Mouse (Mus musculus) intestine, embryonic 14.5 days (tissue): ENCODE data around the gene Prdx5. TPM values are rescaled to one million over a fixed set of nuclear protein-coding genes. Genes with fewer than 3 reads are reported as not detected.

ENCODE experiments used
- ATAC-seq: fragments of 200-750 bp; cut with Nextera tagmentation; replicated peaks from 2 replicates; pipeline ENCODE4 v1.8.0; 2017; ENCODE audit warnings: low read depth, moderate number of reproducible peaks, moderate TSS enrichment, moderate library complexity; ENCODE audit not compliant: low FRiP score, low TSS enrichment
- DNase-seq: peaks from one replicate; pipeline ENCODE4 v3.0.0-alpha.2; 2018; ENCODE audit warnings: low spot score
- H3K27ac ChIP-seq: fragments of 300-500 bp; sonication (generic); 2 replicates; pipeline ENCODE4 v1.5.1; 2014; ENCODE audit warnings: low read depth, mild to moderate bottlenecking, control low read depth
- H3K27me3 ChIP-seq: fragments of 300-500 bp; sonication (generic); replicated peaks from 2 replicates; pipeline ENCODE4 v1.6.1; 2014; ENCODE audit warnings: low read length, control low read depth; ENCODE audit not compliant: control insufficient read depth, insufficient read depth
- H3K36me3 ChIP-seq: fragments of 300-500 bp; sonication (generic); 2 replicates; pipeline ENCODE4 v1.6.1; 2014; ENCODE audit warnings: low read length, control low read depth; ENCODE audit not compliant: control insufficient read depth, insufficient read depth
- H3K4me1 ChIP-seq: fragments of 300-500 bp; sonication (generic); replicated peaks from 2 replicates; pipeline ENCODE4 v1.6.1; 2014; ENCODE audit warnings: low read length, control low read depth, mixed read lengths; ENCODE audit not compliant: control insufficient read depth, insufficient read depth
- H3K4me2 ChIP-seq: fragments of 300-500 bp; sonication (generic); 2 replicates; pipeline ENCODE4 v1.6.1; 2014; ENCODE audit warnings: low read length
- H3K4me3 ChIP-seq: fragments of 300-500 bp; sonication (generic); 2 replicates; pipeline ENCODE4 v1.5.1; 2014; ENCODE audit warnings: low read depth, low read length, control low read depth, mixed read lengths
- H3K9ac ChIP-seq: fragments of 300-500 bp; sonication (generic); 2 replicates; pipeline ENCODE4 v1.6.1; 2014; ENCODE audit warnings: mild to moderate bottlenecking, low read length
- H3K9me3 ChIP-seq: fragments of 300-500 bp; sonication (generic); 2 replicates; pipeline ENCODE4 v1.6.1; 2016; ENCODE audit warnings: low read length, control low read depth; ENCODE audit not compliant: control insufficient read depth
- WGBS: fragments of 180-500 bp; shearing (Covaris S2); extraction: QIAGEN DNeasy Blood & Tissue Kit; methylation state at CpG from one replicate; pipeline ENCODE4 v1.1.7; 2014; 5-methylcytosine and 5-hydroxymethylcytosine counted together
- microRNA-seq: library from miRNA; unstranded; fragments of <30 nt; microRNA quantifications from one replicate; pipeline ENCODE4, GENCODE M21; 2016
- polyA plus RNA-seq: library from polyadenylated mRNA; unstranded; fragments of >200 nt; fragmentation: Nextera tagmentation; extraction: Ambion mirVana; gene quantifications from 2 replicates; pipeline ENCODE4 v1.2.1, GENCODE M21; 2014

The Prdx5 gene
- polyA plus RNA-seq, 1 experiment from 2014 or later, result 139 TPM

DNA sequence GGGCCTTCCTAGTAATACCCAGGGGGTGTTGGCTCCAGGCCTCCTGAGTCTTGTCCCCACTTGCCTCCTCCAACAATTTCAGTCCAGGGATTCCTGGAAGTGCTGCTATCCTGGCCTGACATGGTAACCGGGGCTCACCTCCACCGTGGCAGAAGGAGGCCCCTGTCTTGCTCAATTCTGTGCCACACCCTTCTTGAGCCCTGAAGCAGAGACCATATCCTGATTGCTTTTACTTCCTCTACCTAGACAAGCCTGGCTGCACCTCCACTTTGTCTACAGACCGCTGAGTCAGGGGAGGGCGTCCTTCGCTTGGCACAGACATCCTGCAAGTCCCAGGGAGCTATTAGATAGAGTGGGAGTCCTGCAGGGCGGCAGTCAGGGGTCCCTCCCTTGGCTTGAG lies 49.2 kb downstream of the Prdx5 start:
- H3K27ac ChIP-seq, result no peak overlapping the region
- H3K27me3 ChIP-seq, result no peaks in the 10 kb centered on the region
- H3K4me1 ChIP-seq, result peaks cover 6% of the 10 kb centered on the region
- H3K4me3 ChIP-seq, result no peak overlapping the region
- ATAC-seq, result no peak
- DNase-seq, result no peak
- H3K9me3 ChIP-seq, result no peaks in the 10 kb centered on the region
- no peak overlapping the region for H3K9ac ChIP-seq
- WGBS, result 75% methylated on average over 6 of the region's 6 CpGs
- no peaks in the 10 kb centered on the region for H3K36me3 ChIP-seq
- H3K4me2 ChIP-seq, result no peak overlapping the region

DNA sequence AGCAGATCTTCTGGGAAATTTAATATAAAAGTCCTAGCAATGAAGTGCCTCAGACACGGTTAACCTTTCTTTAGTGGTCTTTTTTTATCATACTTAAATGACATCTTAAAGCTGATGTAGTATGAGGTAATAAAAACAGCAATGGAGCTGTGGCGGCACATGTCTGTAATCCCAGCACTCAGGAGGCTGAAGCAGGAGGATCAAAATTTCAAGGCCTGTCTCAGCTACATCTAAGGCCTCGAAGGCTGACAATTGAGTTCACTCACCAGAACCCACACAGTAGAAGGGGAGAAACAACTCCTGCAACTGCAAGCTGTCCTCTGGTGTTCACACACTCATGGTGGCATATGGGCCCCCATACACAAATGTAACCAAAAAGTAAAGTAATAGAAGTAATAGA lies 49.9 kb downstream of the Prdx5 start:
- no peak for ATAC-seq
- peaks cover 12% of the 10 kb centered on the region for H3K4me1 ChIP-seq
- no peaks in the 10 kb centered on the region for H3K27me3 ChIP-seq
- H3K36me3 ChIP-seq, result no peaks in the 10 kb centered on the region
- H3K9me3 ChIP-seq, result no peaks in the 10 kb centered on the region
- no peak for DNase-seq
- 79% methylated on average over 3 of the region's 3 CpGs for WGBS
- H3K4me3 ChIP-seq, result no peak overlapping the region
- H3K4me2 ChIP-seq, result no peak overlapping the region
- no peak overlapping the region for H3K9ac ChIP-seq
- no peak overlapping the region for H3K27ac ChIP-seq

DNA sequence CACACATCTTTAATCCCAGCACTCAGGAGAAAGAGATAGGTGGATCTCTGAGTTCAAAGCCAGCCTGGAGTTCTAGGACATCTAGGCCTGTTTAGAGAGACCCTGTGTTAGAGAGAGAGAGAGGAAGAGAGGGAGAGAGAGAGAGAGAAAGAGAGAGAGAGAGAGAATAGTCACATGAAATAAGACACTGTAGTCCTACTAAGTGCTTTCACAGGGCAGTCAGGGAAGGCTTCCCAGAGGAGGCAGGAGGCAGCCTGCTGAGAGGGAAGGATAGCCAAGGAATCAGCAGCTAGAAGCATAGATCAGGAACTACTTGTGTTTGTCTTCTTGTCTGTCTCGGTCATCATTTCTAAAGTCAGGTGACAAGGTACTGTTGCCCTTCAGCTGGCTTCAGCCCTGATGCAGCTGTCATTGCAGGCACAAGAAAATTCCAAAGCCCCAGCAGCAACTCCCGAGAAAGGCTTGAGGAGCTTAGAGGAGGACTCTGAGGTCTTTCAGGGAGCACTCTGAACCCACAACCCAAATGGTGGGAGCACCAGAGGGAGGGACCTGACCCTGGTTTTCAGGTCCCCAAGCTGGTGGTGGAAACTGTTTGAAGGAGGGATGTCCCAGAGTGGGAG lies 50.8 kb downstream of the Prdx5 start:
- Histone ChIP-seq H3K36me3 (no peaks in the 10 kb centered on the region), H3K27ac (no peak overlapping the region), H3K4me2 (no peak overlapping the region), H3K27me3 (no peaks in the 10 kb centered on the region), H3K4me3 (no peak overlapping the region), H3K4me1 (peaks cover 13% of the 10 kb centered on the region), H3K9ac (no peak overlapping the region), H3K9me3 (no peaks in the 10 kb centered on the region)
- ATAC-seq (no peak), DNase-seq (no peak)
- WGBS, result 69% methylated on average over 2 of the region's 2 CpGs

DNA sequence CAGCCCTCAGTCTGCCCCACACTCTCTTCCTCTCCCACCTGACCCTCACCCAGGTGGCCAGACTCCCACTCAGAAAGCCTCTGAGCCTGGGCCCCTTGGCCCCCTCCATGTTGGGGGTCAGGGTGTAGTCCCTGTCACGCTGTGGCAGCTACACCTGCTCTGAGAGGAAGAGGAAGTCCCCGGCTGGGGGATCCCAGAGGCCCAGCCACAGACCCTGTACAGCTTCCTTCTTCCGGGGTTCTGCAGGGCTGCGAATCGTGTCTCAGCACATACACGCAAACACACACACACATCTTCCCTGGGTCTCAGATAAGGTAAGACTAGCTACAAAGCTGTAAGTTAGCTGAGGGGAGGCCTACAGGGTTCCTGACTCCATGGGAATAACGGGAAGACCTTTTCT lies 51.9 kb downstream of the Prdx5 start, which contains the start of gene Ccdc88b:
Ccdc88b (minus strand) TSS at position 181 of the 400 bp plus-strand sequence.
- ATAC-seq (no peak), DNase-seq (no peak)
- Histone ChIP-seq H3K4me1 (peaks cover 13% of the 10 kb centered on the region), H3K36me3 (no peaks in the 10 kb centered on the region), H3K27me3 (no peaks in the 10 kb centered on the region), H3K9ac (no peak within 1 kb of the TSS), H3K27ac (no peak within 1 kb of the TSS), H3K9me3 (no peaks in the 10 kb centered on the region), H3K4me2 (no peak within 1 kb of the TSS), H3K4me3 (no peak within 1 kb of the TSS)
- WGBS, result 63% methylated on average over 7 of the region's 7 CpGs

DNA sequence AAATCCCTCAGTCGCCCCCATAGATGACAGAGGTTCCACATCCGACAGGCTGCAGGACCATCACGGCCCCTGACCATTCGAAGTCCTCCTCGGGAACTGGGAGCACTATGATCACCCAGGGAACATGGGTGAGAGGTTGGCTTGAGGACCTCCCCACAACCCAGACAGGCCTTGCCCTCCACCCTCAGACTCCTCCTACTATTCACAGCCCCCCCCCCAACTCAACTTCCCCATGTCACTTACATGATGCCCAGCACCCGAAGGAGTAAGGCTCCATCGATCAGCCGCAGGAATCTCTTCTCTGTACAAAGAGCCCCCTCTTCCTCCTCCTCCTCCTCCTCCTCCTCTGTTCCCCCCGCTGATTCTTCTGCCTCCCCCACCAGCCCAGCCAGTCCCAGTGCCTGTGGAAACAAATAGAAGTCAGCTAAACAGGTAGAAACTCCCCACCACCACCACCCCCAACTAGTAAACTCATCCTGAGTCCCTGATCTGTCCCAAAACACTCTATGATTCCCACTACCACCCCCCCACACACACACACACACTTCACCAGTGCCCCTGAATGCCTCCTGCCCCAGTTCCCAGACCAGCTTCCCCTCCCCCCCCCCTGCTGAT lies 52.4 kb downstream of the Prdx5 start:
- H3K36me3 ChIP-seq, result no peaks in the 10 kb centered on the region
- H3K4me3 ChIP-seq, result no peak overlapping the region
- H3K27ac ChIP-seq, result no peak overlapping the region
- no peak overlapping the region for H3K4me2 ChIP-seq
- ATAC-seq (no peak), DNase-seq (no peak)
- H3K4me1 ChIP-seq, result peaks cover 13% of the 10 kb centered on the region
- no peak overlapping the region for H3K9ac ChIP-seq
- H3K27me3 ChIP-seq, result no peaks in the 10 kb centered on the region
- no peaks in the 10 kb centered on the region for H3K9me3 ChIP-seq
- 76% methylated on average over 9 of the region's 9 CpGs for WGBS

DNA sequence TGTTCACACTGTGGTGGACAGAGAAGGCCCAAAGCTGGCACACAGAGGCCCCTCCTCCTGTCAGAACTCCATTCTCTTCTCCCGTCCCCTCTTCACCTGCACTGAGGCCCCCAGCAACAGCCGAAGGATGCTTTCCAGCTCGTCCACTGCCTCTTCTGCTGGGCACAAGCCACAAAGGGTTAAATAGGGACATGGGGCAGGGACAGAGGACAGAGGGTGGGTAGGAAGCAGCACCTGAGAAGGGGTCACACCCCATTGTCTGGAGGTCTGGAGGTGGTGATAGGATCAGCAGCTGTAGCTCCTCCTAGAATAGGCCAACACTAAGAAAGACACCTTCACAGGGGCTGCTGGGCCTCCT lies 52.9 kb downstream of the Prdx5 start:
- Histone ChIP-seq H3K9ac (no peak overlapping the region), H3K27ac (no peak overlapping the region), H3K4me3 (no peak overlapping the region), H3K27me3 (no peaks in the 10 kb centered on the region), H3K9me3 (no peaks in the 10 kb centered on the region), H3K4me2 (no peak overlapping the region), H3K36me3 (no peaks in the 10 kb centered on the region), H3K4me1 (peaks cover 13% of the 10 kb centered on the region)
- WGBS, result 63% methylated on average over 3 of the region's 3 CpGs
- ATAC-seq (no peak), DNase-seq (no peak)

Small RNAs within 50 kb of the gene (microRNA-seq; reads per million reads assigned to microRNA genes)
- 1.4 reads per million, percentile 16 among the genes with 10 or more reads in this experiment for gene Mir6990

Other genes starting within 250 kb of the Prdx5 start
- 18.9 and 20.3 TPM in 2 replicates for gene Rps6ka4, start 69.5 kb downstream of the Prdx5 start, polyA plus RNA-seq
- 0.85 and 1.0 TPM in 2 replicates for gene Ccdc88b, start 51.9 kb downstream of the Prdx5 start, polyA plus RNA-seq
- 136 and 150 TPM in 2 replicates for gene Trmt112, start 408 bp downstream of the Prdx5 start, polyA plus RNA-seq
- 7.5 and 9.9 TPM in 2 replicates for gene Esrra, start 11.7 kb upstream of the Prdx5 start, polyA plus RNA-seq
- gene Catsperz, start 15.3 kb upstream of the Prdx5 start, polyA plus RNA-seq, result 0.70 and 1.4 TPM in 2 replicates
- gene Kcnk4, start 24.4 kb upstream of the Prdx5 start, polyA plus RNA-seq, result 0.22 TPM in 1 of 2 replicates, not detected in the other
- 58.1 and 63.5 TPM in 2 replicates for gene Bad, start 31.8 kb upstream of the Prdx5 start, polyA plus RNA-seq
- gene Gpr137, start 32.4 kb upstream of the Prdx5 start, polyA plus RNA-seq, result 20.2 and 21.8 TPM in 2 replicates
- gene Ppp1r14b, start 64.9 kb upstream of the Prdx5 start, polyA plus RNA-seq, result 111 and 199 TPM in 2 replicates
- 123 and 138 TPM in 2 replicates for gene Plcb3, start 66.4 kb upstream of the Prdx5 start, polyA plus RNA-seq
- 96.9 and 103 TPM in 2 replicates for gene Fkbp2, start 70.4 kb upstream of the Prdx5 start, polyA plus RNA-seq
- gene Vegfb, start 77.5 kb upstream of the Prdx5 start, polyA plus RNA-seq, result 38.7 and 50.5 TPM in 2 replicates
- 23.3 and 25.2 TPM in 2 replicates for gene Dnajc4, start 82.5 kb upstream of the Prdx5 start, polyA plus RNA-seq
- gene Nudt22, start 86.0 kb upstream of the Prdx5 start, polyA plus RNA-seq, result 14.6 and 16.1 TPM in 2 replicates
- gene Trpt1, start 86.0 kb upstream of the Prdx5 start, polyA plus RNA-seq, result 9.5 and 10.3 TPM in 2 replicates
- 7.0 and 7.3 TPM in 2 replicates for gene Fermt3, start 109.4 kb upstream of the Prdx5 start, polyA plus RNA-seq
- gene Stip1, start 129.9 kb upstream of the Prdx5 start, polyA plus RNA-seq, result 212 and 227 TPM in 2 replicates
- gene Macrod1, start 146.7 kb upstream of the Prdx5 start, polyA plus RNA-seq, result 7.1 and 8.5 TPM in 2 replicates
- gene Flrt1, start 195.6 kb upstream of the Prdx5 start, polyA plus RNA-seq, result 3.6 TPM in 2 replicates